Mouse (Mus musculus): ENCODE measurements around the gene Olfr1054.
"Not testable (repeated sequence)": the region's sequence is repeated elsewhere in the genome, so short reads cannot be mapped to it uniquely, and the experiment has no call there.

Olfr1054 gene

GRCm38 (mm10) chr2:86335333-86335732, at the start of gene Olfr1054:
TSS of gene Olfr1054 (minus strand) at chr2:86335433.
- DNase-seq (ENCODE audit: low read depth, low spot score) = no peak

- no peak for DNase-seq (ENCODE audit: low read depth, low spot score)
Observed at GRCm38 (mm10) chr2:86378293-86378692, 43.1 kb upstream of the Olfr1054 start, which contains the start of gene Olfr1057. TSS of gene Olfr1057 (minus strand) at chr2:86378393.

GRCm38 (mm10) chr2:86366342-86366741, 31.1 kb upstream of the Olfr1054 start:
- DNase-seq (ENCODE audit: low read depth, low spot score) = not testable (repeated sequence)

DNA sequence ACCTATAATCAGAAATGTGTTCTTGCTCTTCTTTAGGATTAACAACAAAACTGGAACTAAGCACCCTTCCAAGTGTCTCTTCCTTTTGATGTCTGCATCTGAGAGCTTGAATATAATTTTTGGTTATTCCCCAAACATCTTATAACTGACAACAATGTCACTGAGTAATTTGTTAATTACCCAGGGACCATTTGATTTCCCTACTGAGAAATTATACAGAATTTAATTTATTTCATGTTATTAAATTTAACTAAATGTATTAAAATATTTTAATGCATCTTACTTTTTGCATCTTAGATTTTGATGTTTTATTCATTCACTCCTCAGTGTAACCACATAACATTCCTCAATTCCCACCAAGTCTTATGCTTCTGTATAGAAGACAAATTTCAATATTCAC, 27.1 kb upstream of the Olfr1054 start, which contains the start of gene Olfr1056:
Gene Olfr1056 (minus strand): TSS at position 101 of the 400 bp plus-strand sequence.
- no peak for DNase-seq (ENCODE audit: low read depth, low spot score)

DNA sequence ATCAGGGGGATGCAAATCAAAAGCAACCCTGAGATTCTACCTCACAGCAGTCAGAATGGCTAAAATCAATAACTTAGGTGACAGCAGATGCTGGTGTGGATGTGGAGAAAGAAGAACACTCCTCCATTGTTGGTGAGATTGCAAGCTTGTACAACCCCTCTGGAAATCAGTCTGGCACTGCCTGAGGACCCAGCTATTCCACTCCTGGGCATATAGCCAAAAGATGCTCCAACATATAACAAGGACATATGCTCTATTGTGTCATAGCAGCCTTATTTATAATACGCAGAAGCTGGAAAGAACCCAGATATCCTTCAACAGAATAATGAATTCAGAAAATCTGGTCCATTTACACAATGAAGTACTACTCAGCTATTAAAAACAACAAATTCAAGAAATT, 16.5 kb upstream of the Olfr1054 start:
- DNase-seq (ENCODE audit: low read depth, low spot score) = not testable (repeated sequence)

- no peak for DNase-seq (ENCODE audit: low read depth, low spot score)
Observed at GRCm38 (mm10) chr2:86350184-86350583, 15.0 kb upstream of the Olfr1054 start, which contains the start of gene Olfr1055. TSS of gene Olfr1055 (minus strand) at chr2:86350284.

GRCm38 (mm10) chr2:86315184-86315583, 20.0 kb downstream of the Olfr1054 start, which contains the start of gene Olfr1053:
TSS of gene Olfr1053 (minus strand) at chr2:86315284.
- DNase-seq (ENCODE audit: low read depth, low spot score) = no peak

DNA sequence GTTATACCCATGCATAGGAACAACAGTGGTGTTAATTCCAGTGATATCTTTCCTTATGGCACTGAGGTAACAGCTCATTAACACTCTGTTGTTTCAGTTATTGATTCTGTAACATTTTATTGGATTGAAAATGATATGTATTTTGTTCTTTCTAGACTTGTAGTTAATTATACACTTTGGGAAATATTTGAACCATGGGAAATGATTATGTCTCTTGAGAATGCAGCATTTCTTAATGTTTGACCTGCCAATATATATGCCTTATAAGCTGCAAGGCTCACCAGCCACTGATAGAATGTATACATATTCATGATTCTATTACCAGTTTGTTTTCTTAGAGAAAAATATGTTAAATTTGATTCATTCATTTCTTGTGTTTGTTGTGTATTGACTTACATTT, 43.1 kb downstream of the Olfr1054 start, which contains the start of gene Olfr1052:
Gene Olfr1052 (plus strand): TSS at position 301 of the 400 bp plus-strand sequence.
- DNase-seq (ENCODE audit: low read depth, low spot score) = no peak

Data from CD4-positive helper T cell, adult 2 months (primary cell).